Mouse (Mus musculus) Muller cell, postnatal 12 days (primary cell): ENCODE measurements around the gene Tbc1d12.
A peak's percentile ranks its signal among the peaks of the same experiment; 100 is the strongest.
"Not testable (repeated sequence)": the region's sequence is repeated elsewhere in the genome, so short reads cannot be mapped to it uniquely, and the experiment has no call there.

Experiments
- DNase-seq: peaks from one replicate; pipeline ENCODE4 v3.0.0-alpha.2; 2015; ENCODE audit errors: inconsistent ontology term

The Tbc1d12 gene

GRCm38 (mm10) chr19:38836438-38837170 is at the start of gene Tbc1d12:
Gene Tbc1d12 (plus strand): TSS chr19:38836579.
- peak; percentile 93 for DNase-seq

DNA sequence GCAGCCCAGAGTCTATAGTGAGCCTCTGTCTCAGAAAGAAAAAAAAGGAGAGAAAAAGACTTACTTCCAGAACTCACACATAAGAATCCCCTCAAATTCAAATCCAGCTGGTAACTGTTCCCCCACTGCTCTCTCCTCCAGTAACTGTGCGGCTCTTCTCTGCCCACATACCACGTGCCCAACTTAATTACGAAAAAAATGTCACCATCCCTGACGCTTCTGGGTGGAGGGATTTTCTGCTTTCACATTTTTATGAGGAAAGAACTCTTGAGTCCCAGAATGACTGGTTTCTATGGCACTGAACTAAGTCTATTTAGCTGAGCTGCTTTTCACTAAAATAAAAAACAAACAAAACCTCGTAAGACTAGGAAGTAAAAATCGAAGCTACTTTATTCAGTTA is 48.6 kb upstream of the Tbc1d12 start:
- no peak for DNase-seq

- DNase-seq, result no peak
Measured at GRCm38 (mm10) chr19:38793563-38794045, 42.8 kb upstream of the Tbc1d12 start.

- no peak for DNase-seq
Measured at GRCm38 (mm10) chr19:38796546-38796945, 39.8 kb upstream of the Tbc1d12 start.

GRCm38 (mm10) chr19:38798291-38798690 is 38.1 kb upstream of the Tbc1d12 start:
- no peak for DNase-seq

DNA sequence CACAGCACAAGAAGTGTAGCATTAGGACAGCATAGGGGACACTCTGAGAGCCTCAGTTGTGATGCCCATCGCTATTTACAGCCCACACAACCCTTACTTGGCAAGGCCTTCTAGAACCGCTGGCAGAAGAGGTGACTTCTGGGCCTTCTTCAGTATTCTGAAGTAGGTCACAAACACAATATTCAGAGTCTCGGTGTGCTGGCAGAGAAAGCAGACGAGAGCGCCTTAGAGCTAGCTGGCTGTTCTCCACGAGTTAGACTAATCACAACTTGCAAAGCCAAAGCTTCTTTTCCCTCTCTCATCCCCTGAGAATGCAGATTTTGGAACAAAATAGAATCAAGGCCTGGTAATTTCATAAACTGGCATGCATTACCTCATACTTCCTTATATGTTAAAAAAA is 37.6 kb upstream of the Tbc1d12 start:
- DNase-seq, result no peak

GRCm38 (mm10) chr19:38818191-38818590 is 18.2 kb upstream of the Tbc1d12 start:
- no peak for DNase-seq

- peak; percentile 96 for DNase-seq
Measured at GRCm38 (mm10) chr19:38818766-38819426, 17.5 kb upstream of the Tbc1d12 start, which contains the start of gene Noc3l. Gene Noc3l (minus strand): TSS chr19:38819237.

- no peak for DNase-seq
Measured at GRCm38 (mm10) chr19:38819427-38819802, 17.0 kb upstream of the Tbc1d12 start.

DNA sequence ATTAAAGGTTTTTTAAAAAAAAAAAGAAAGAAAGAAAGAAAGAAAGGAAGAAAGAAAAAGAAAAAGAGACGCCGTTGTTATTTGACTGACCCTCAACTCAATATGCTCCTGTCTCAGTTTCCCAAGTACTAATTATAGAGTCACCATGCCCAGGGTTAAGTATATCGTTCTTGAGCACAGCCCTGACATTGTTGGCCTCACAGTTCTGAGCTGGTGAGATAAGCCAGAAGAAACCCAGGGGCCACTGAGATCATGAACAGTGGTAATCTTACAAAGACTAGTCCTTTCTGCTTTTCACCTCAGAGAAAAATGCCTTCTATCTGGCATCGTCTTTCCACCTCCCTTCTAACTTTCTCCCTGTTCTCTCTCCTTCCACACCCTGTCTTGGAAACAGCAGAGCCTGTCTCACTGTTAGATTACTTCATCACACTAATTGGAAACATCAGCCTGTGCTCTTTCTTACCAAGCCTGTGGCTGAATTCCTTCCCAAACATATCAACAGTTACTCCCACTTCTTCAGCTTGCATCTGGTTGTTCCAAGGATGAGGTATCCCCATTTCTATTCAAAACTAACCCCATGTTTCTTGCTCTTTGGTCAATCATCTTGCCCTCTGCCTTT is 16.1 kb upstream of the Tbc1d12 start:
- no peak for DNase-seq

DNA sequence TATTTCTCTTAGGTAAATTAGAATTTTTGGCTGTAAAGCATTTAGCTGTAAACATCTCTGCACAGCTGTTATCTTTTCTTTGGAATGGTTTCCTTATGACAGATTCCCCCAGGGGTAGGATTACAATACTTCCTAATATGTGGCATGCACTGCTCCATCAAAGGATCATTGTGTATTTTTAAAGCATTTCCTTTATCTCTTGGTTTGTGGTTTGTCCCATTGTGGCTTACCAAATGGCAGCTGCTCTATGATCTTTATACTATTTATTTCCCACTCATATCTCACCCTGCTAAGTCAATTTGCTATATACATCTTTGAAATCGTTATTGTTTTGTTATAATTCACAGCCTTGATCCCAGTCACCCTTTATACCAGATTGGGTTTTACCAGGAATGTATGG is 3.2 kb upstream of the Tbc1d12 start:
- DNase-seq, result peak; percentile 17

- DNase-seq, result no peak
Measured at GRCm38 (mm10) chr19:38836084-38836437, 318 bp upstream of the Tbc1d12 start.

DNA sequence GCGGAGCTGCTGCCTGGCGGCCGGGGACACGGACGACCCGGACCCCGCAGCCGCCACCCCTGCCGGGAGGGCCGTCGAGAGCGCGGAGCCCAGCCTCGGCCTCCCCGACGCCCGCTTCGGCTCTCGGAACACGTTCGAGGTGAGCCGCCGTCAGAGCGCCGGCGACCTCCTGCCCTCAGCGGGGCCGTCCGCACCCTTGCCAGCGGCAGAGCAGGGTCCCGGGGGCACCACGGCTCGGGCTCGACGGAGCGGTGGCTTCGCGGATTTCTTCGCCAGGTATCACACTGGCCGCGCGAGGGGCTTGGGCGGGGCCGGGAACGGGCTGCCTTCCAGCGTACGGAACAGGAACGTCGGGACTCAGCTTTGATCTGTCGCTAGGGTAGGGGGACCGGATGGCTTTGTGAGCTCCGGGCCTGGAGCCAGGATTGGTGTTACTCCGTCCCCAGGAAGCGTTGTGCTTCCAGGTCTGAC is 827 bp downstream of the Tbc1d12 start:
- DNase-seq, result peak; percentile 53

- no peak for DNase-seq
Measured at GRCm38 (mm10) chr19:38844817-38845216, 8.4 kb downstream of the Tbc1d12 start.

GRCm38 (mm10) chr19:38846373-38846772 is 10.0 kb downstream of the Tbc1d12 start:
- DNase-seq, result no peak

- no peak for DNase-seq
Measured at GRCm38 (mm10) chr19:38858224-38858623, 21.8 kb downstream of the Tbc1d12 start.

- no peak for DNase-seq
Measured at GRCm38 (mm10) chr19:38862523-38862922, 26.1 kb downstream of the Tbc1d12 start.

DNA sequence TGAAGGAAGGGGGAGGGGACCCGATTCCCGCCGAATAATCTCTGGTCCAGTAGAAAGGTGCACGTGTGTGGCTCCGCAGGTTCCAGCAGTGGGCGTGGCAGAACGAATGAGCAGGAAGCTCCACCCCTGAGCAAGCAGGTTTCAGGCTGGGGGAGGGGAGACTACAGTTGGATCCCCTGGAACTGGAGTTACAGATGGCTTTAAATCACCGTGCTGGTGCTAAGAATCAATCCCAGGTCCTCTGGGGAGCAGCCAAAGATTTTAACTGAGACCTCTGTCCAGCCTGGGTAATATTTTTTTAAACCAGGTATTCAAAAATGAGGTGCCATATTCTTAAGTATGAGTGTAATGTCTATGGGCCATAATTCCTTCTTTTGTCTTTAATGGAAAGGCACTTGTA is 38.4 kb downstream of the Tbc1d12 start:
- not testable (repeated sequence) for DNase-seq

DNA sequence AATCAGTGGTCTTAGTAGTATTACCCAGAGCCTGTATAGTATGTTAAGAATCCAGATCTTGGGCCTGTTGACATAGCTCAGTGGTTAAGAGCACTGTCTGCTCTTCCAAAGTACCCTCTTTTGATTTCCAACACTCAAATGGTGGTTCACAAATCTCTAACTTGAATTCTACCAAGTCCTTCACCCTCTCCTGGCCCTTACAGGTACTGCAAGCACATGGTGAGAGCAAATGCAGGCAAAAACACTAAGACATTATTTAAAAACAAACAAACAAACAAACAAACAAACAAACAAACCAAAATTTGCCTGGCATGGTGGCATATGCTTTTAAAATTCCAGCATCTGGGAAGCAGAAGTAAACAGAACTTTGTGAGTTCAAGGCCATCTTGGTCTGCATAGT is 43.9 kb downstream of the Tbc1d12 start:
- no peak for DNase-seq

- peak; percentile 42 for DNase-seq
Measured at GRCm38 (mm10) chr19:38901146-38902135, 65.1 kb downstream of the Tbc1d12 start.

GRCm38 (mm10) chr19:38902501-38902900 is 66.1 kb downstream of the Tbc1d12 start:
- no peak for DNase-seq
